Mouse (Mus musculus) heart, postnatal 0 days (tissue): Measurements from ENCODE around the gene Vps18. TPM values are rescaled to one million over a fixed set of nuclear protein-coding genes. Genes with fewer than 3 reads are reported as not detected.

Experiments
- ATAC-seq: fragments of 200-750 bp; cut with Nextera tagmentation; 2 replicates; pipeline ENCODE4 v1.8.0; 2017; ENCODE audit warnings: low read depth, moderate number of reproducible peaks, moderate library complexity; ENCODE audit not compliant: insufficient read depth
- DNase-seq: peaks from one replicate; pipeline ENCODE4 v3.0.0-alpha.2; 2016; ENCODE audit warnings: low spot score
- H3K27ac ChIP-seq: fragments of 300-500 bp; sonication (generic); 2 replicates; pipeline ENCODE4 v1.5.1; 2014; ENCODE audit warnings: low read depth, mild to moderate bottlenecking
- H3K27me3 ChIP-seq: fragments of 300-500 bp; sonication (generic); 2 replicates; pipeline ENCODE4 v1.6.1; 2014; ENCODE audit warnings: low read length, mixed read lengths; ENCODE audit not compliant: control insufficient read depth, insufficient read depth
- H3K36me3 ChIP-seq: fragments of 300-500 bp; sonication (generic); replicated peaks from 2 replicates; pipeline ENCODE4 v1.6.1; 2014; ENCODE audit warnings: low read length, mixed read lengths; ENCODE audit not compliant: control insufficient read depth, insufficient read depth
- H3K4me1 ChIP-seq: fragments of 300-500 bp; sonication (generic); 2 replicates; pipeline ENCODE4 v1.6.1; 2014; ENCODE audit warnings: antibody characterized with exemption; ENCODE audit not compliant: control insufficient read depth, insufficient read depth
- H3K4me2 ChIP-seq: fragments of 300-500 bp; sonication (generic); 2 replicates; pipeline ENCODE4 v1.6.1; 2014; ENCODE audit warnings: low read depth, mild to moderate bottlenecking, low read length, moderate library complexity
- H3K4me3 ChIP-seq: fragments of 300-500 bp; sonication (generic); 2 replicates; pipeline ENCODE4 v1.5.1; 2014; ENCODE audit warnings: low read depth, low read length
- H3K9ac ChIP-seq: fragments of 300-500 bp; sonication (generic); replicated peaks from 2 replicates; pipeline ENCODE4 v1.6.1; 2014; ENCODE audit warnings: low read depth, low read length, mixed read lengths
- H3K9me3 ChIP-seq: fragments of 300-500 bp; sonication (generic); replicated peaks from 2 replicates; pipeline ENCODE4 v1.6.1; 2016; ENCODE audit warnings: low read length; ENCODE audit not compliant: control insufficient read depth
- CTCF ChIP-seq: IDR thresholded peaks from 2 replicates; pipeline ENCODE4 v1.5.1; 2016; ENCODE audit warnings: antibody characterized with exemption, control low read depth, low read depth
- EP300 ChIP-seq: IDR thresholded peaks from 2 replicates; pipeline ENCODE4 v1.6.1; 2016; ENCODE audit warnings: antibody characterized with exemption, low read depth
- WGBS: fragments of 180-500 bp; shearing (Covaris S2); extraction: QIAGEN DNeasy Blood & Tissue Kit; methylation state at CpG from one replicate; pipeline ENCODE4 v1.1.7; 2014; 5-methylcytosine and 5-hydroxymethylcytosine counted together
- polyA plus RNA-seq: library from polyadenylated mRNA; unstranded; fragments of >200 nt; fragmentation: Nextera tagmentation; extraction: Ambion mirVana; gene quantifications from 2 replicates; pipeline ENCODE4 v1.2.1, GENCODE M21; 2015
- total RNA-seq: library from RNA; depleted of rRNA; stranded (reverse); fragments of >200 nt; gene quantifications from 2 replicates; pipeline ENCODE4 v1.2.3, GENCODE M21; 2014; ENCODE audit warnings: low replicate concordance

Vps18 gene
- total and polyA plus RNA-seq, 2 experiments from 2014 or later = 8.0 to 14.3 TPM

DNA sequence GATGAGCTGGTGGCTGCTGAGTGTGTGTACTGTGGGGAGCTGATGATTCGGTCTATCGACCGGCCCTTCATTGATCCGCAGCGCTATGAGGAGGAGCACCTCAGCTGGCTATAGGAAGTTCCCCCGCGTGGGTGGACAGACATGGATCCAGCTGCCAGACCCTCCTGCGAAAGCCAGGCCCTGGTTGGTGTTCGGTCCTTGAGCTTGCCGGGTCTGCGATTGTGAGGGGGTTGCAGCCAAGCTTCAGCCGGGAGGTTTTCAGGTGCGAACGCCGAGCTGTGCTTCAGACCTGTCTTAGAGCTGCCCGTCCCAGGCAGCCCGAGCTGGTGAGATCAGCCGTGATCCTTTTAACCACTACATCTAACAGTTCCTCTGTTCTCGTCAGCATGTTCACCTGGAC lies 9.0 kb downstream of the Vps18 start:
- no peak overlapping the region for H3K4me3 ChIP-seq
- no peaks in the 10 kb centered on the region for H3K9me3 ChIP-seq
- 92% methylated on average over 19 of the region's 19 CpGs for WGBS
- H3K36me3 ChIP-seq = peaks cover 54% of the 10 kb centered on the region
- ATAC-seq = no peak
- H3K4me2 ChIP-seq = no peak overlapping the region
- no peak overlapping the region for H3K9ac ChIP-seq
- DNase-seq = no peak
- no peak overlapping the region for H3K27ac ChIP-seq
- no peak for TF ChIP-seq CTCF
- peaks cover 16% of the 10 kb centered on the region for H3K4me1 ChIP-seq
- H3K27me3 ChIP-seq = no peaks in the 10 kb centered on the region

DNA sequence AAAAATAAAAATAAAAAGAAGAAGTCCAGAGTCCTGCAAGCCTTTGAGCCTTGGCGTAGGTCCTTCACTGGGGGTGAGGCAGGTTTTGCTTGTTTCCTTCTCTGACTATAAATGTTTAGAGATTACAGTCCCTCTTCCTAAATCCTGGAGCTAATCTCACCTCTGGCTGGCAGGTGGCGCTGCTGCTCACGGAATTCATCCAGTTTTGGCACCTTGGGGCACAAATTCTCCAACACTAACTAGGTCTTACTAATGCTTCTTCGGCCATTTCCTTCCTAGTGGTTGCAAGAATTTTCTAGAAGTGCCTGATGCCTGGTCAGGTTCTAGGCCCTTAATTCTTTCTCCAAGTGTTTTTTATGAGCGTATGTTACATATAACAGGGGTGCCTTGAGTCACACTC lies 9.8 kb downstream of the Vps18 start:
- peaks cover 16% of the 10 kb centered on the region for H3K4me1 ChIP-seq
- no peak overlapping the region for H3K4me3 ChIP-seq
- peak; percentile 70 for DNase-seq
- peak overlapping the region; percentile 83; the same call in 1 of the 2 replicates for H3K27ac ChIP-seq
- H3K36me3 ChIP-seq = peaks cover 46% of the 10 kb centered on the region
- H3K27me3 ChIP-seq = no peaks in the 10 kb centered on the region
- no peak overlapping the region for H3K9ac ChIP-seq
- TF ChIP-seq CTCF = peak; percentile 72
- no peak for TF ChIP-seq EP300
- no peaks in the 10 kb centered on the region for H3K9me3 ChIP-seq
- 36% methylated on average over 5 of the region's 5 CpGs for WGBS
- no peak for ATAC-seq
- no peak overlapping the region for H3K4me2 ChIP-seq

DNA sequence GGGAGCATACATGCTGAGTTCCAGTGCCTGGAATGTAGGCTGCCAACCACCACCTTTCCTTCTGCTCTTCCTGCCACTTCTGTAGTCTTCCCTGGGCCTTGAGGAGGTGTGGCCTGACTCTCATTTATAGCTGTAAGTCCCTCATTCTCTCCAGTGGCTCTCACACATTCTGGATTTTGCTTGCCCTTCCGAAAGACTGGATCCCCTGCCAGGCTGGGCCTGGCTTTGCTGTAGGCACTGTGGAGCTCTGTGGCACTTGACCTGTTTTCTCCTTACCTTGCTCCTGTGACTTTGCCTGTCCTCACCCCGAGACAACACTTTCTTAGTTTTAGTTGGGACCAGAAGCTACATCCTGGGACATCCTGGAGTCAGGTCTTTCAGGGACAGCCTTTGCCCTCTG lies 10.3 kb downstream of the Vps18 start:
- ATAC-seq (no peak), DNase-seq (no peak)
- Histone ChIP-seq H3K9ac (no peak overlapping the region), H3K9me3 (no peaks in the 10 kb centered on the region), H3K27ac (peak overlapping the region; percentile 83), H3K4me2 (no peak overlapping the region), H3K36me3 (peaks cover 41% of the 10 kb centered on the region), H3K27me3 (no peaks in the 10 kb centered on the region), H3K4me3 (no peak overlapping the region), H3K4me1 (peaks cover 16% of the 10 kb centered on the region)
- WGBS = 70% methylated on average over 2 of the region's 2 CpGs
- TF ChIP-seq EP300 (no peak), CTCF (no peak)

DNA sequence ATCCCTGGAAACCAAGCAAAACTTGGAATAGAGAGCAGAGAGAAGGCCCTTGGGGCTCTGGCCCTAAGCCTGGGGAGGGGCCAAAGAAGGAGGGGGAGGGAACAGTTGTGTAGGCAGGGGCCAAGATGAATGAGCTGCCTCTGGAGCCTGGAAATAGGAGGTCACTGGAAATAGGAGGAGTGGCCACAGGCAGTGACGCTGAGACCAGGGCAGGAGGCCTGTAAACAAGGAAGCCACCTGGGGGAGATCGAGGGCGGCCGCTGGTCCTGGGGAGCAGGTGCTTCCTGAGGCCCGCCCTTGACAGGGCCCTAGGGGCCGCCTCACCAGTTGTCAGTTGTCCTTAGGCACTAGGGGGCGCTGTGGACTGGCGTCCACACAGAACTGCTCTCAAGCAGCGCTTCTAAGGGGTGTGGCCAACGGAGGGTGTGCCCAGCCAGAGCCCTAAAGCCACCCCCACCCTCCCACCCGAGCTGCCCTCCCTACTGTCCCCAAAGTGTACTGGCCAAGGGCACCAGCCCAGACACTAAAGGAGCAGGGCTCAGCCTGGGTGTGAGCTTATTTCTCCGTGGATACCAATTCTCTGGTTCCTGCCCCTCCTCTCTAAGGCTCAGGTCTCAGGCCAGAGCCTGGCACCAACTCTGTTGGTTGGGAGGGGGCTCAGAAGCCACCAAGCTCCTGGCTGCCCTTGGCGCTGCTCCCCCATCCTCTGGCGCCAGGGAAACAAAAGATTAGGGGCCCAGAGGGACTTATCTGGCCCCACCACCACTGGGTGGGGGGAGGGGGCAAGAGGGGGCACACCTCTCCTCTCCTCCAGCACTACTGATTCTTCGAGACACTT lies 11.7 kb downstream of the Vps18 start:
- no peaks in the 10 kb centered on the region for H3K27me3 ChIP-seq
- peak overlapping the region; percentile 56 for H3K4me2 ChIP-seq
- H3K9me3 ChIP-seq = no peaks in the 10 kb centered on the region
- peaks cover 16% of the 10 kb centered on the region for H3K4me1 ChIP-seq
- ATAC-seq = peak; percentile 91
- peak overlapping the region; percentile 15; the same call in 1 of the 2 replicates for H3K9ac ChIP-seq
- 5% methylated on average over 15 of the region's 15 CpGs for WGBS
- DNase-seq = peak; percentile 92
- H3K36me3 ChIP-seq = peaks cover 27% of the 10 kb centered on the region
- peak; percentile 78 for TF ChIP-seq CTCF
- peak; percentile 79 for TF ChIP-seq EP300
- peak overlapping the region; percentile 20 for H3K4me3 ChIP-seq
- peak overlapping the region; percentile 83 for H3K27ac ChIP-seq

DNA sequence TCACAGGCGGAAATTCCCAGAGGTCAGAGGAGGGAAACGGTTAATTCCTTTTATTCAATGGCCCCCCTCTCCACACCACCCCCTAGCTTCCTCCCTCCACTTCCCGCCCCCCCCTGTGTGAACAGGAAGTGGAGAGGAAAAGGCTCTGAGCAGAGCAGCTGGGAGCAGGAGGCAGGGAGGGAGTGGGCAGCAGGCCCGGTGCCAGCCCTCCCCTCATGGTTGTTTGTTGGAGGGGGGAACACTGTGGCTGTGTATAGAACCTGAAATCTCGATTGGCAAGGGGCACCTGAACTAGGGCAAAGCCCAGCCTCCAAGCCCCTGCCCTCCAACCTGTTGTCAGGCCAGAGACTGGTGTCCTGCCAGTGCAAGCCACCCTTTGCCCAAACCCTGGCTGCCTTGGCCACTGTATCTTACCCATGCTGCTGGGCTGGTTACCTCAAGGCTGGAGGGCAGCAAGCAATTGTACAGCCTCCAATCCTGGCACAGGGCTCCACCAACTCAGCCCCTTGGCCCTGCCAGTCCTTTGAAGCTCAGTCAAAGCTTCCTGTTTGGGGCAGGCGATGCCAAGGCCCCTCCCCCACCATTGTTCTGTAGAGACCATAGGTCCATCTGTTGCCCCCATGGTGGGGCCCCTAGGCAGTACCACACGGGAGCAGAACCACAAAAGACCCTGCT lies 12.4 kb downstream of the Vps18 start:
- 40% methylated on average over 6 of the region's 7 CpGs for WGBS
- no peak for TF ChIP-seq CTCF
- no peak for TF ChIP-seq EP300
- H3K9ac ChIP-seq = peak overlapping the region; percentile 15; the same call in 1 of the 2 replicates
- peak overlapping the region; percentile 83 for H3K27ac ChIP-seq
- H3K9me3 ChIP-seq = no peaks in the 10 kb centered on the region
- peak overlapping the region; percentile 20; the same call in 1 of the 2 replicates for H3K4me3 ChIP-seq
- H3K27me3 ChIP-seq = no peaks in the 10 kb centered on the region
- H3K4me2 ChIP-seq = peak overlapping the region; percentile 56
- DNase-seq = peak; percentile 41
- peaks cover 16% of the 10 kb centered on the region for H3K4me1 ChIP-seq
- peaks cover 24% of the 10 kb centered on the region for H3K36me3 ChIP-seq
- ATAC-seq = peak; percentile 42
